Mouse (Mus musculus): ENCODE data around the gene Fhl2. TPM values are rescaled to one million over a fixed set of nuclear protein-coding genes. Genes with fewer than 3 reads are reported as not detected.

The Fhl2 gene
- total RNA-seq (2023): 1 to 10 TPM; 1.2 to 1.4 TPM

GRCm38 (mm10) chr1:43196661-43197241 lies at the start of gene Fhl2:
Fhl2 (minus strand) TSS chr1:43196984.

GRCm38 (mm10) chr1:43098031-43098984 lies 98.5 kb downstream of the Fhl2 start, which contains the start of the genes Tgfbrap1 and AI597479:
Tgfbrap1 (minus strand) TSS chr1:43098637.
AI597479 (plus strand) TSS chr1:43098710.

Other genes with a start within 250 kb of the Fhl2 start
- not detected for gene Gpr45, start 244.1 kb downstream of the Fhl2 start, total RNA-seq (2023)
- 10 to 100 TPM; 34.5 to 35.7 TPM for gene Tgfbrap1, start 98.3 kb downstream of the Fhl2 start, total RNA-seq (2023)
- gene AI597479, start 98.3 kb downstream of the Fhl2 start, total RNA-seq (2023): 1 to 10 TPM; 4.7 to 6.4 TPM
- 1 to 10 TPM; 3.4 to 4.5 TPM for gene Nck2, start 247.6 kb upstream of the Fhl2 start, total RNA-seq (2023)

Data from monocyte, adult 59 days (primary cell).